Mouse (Mus musculus): ENCODE results near the gene Hspa1a. TPM values are rescaled to one million over a fixed set of nuclear protein-coding genes. Genes with fewer than 3 reads are reported as not detected.
"Not testable (repeated sequence)": the region's sequence is repeated elsewhere in the genome, so short reads cannot be mapped to it uniquely, and the experiment has no call there.

Hspa1a gene
- 1.1 and 1.4 TPM in 2 replicates for polyA plus RNA-seq (2016; fragmentation: Nextera tagmentation; extraction: Ambion mirVana)

GRCm38 (mm10) chr17:34972069-34972749 is at the start of gene Hspa1a, which contains the start of gene Hspa1l:
TSS of gene Hspa1a (minus strand) at chr17:34972156.
TSS of gene Hspa1l (plus strand) at chr17:34972703.
- WGBS, result 2% methylated on average over 30 of the region's 33 CpGs
- H3K9me3 ChIP-seq (replicated peaks); H3K4me1 ChIP-seq; H3K36me3 ChIP-seq: not testable (repeated sequence)
- peak; percentile 77 for DNase-seq (ENCODE audit: low spot score)
- Histone ChIP-seq H3K27ac (peak within 1 kb of the TSS; percentile 77), H3K27me3 (ENCODE audit: low read depth, poor library complexity, severe bottlenecking) (peaks cover 44% of the 10 kb centered on the region), H3K4me3 (peak within 1 kb of the TSS; percentile 54)

DNA sequence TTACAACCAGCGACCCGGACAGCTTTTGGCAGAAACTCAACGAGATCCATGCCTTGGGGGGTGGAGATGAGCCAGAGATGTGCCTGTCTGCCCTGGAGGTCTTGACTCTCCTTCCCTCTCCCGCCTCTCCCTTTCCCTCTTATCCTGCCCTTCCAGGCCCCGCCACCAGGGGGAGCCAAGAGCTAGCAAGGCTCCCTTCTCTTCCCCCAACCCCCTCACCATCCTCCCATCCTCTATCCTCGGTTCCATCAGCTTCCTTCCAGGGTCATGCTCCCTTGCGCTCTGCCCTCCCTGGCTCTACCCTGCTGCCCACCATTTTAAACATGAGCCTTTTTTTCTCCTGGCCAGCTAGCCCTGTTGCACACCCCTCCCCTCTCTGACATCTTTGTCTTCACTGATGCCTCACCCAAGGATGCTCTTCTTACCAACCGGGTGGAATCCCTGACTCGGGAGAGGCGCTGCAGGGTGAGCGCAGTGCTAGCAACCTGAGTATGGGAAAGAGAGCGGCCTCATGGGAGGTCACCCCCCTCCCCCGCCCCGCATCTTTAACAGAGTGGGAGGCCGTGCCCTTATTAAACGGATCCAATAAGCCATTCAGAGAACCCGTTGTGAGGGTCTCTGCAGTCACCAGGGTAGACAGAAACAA is 49.3 kb upstream of the Hspa1a start:
- peak; percentile 95 for DNase-seq (ENCODE audit: low spot score)
- no peaks in the 10 kb centered on the region for H3K9me3 ChIP-seq (replicated peaks)
- peak overlapping the region; percentile 71 for H3K27ac ChIP-seq
- 19% methylated on average over 17 of the region's 17 CpGs for WGBS
- peaks cover 35% of the 10 kb centered on the region for H3K4me1 ChIP-seq
- H3K4me3 ChIP-seq, result peak overlapping the region; percentile 30
- H3K36me3 ChIP-seq, result peaks cover 21% of the 10 kb centered on the region
- H3K27me3 ChIP-seq (ENCODE audit: low read depth, poor library complexity, severe bottlenecking), result no peaks in the 10 kb centered on the region

GRCm38 (mm10) chr17:35020551-35020950 is 48.6 kb upstream of the Hspa1a start:
- no peaks in the 10 kb centered on the region for H3K9me3 ChIP-seq (replicated peaks)
- peaks cover 32% of the 10 kb centered on the region for H3K4me1 ChIP-seq
- no peak overlapping the region for H3K4me3 ChIP-seq
- DNase-seq (ENCODE audit: low spot score), result peak; percentile 28
- peaks cover 29% of the 10 kb centered on the region for H3K36me3 ChIP-seq
- 87% methylated on average over 8 of the region's 8 CpGs for WGBS
- H3K27ac ChIP-seq, result no peak overlapping the region
- no peaks in the 10 kb centered on the region for H3K27me3 ChIP-seq (ENCODE audit: low read depth, poor library complexity, severe bottlenecking)

GRCm38 (mm10) chr17:35019894-35020293 is 47.9 kb upstream of the Hspa1a start:
- H3K9me3 ChIP-seq (replicated peaks), result no peaks in the 10 kb centered on the region
- H3K4me1 ChIP-seq, result peaks cover 30% of the 10 kb centered on the region
- WGBS, result 78% methylated on average over 11 of the region's 11 CpGs
- no peak overlapping the region for H3K4me3 ChIP-seq
- H3K27ac ChIP-seq, result no peak overlapping the region
- DNase-seq (ENCODE audit: low spot score), result peak; percentile 30
- H3K36me3 ChIP-seq, result peaks cover 35% of the 10 kb centered on the region
- no peaks in the 10 kb centered on the region for H3K27me3 ChIP-seq (ENCODE audit: low read depth, poor library complexity, severe bottlenecking)

- no peak overlapping the region for H3K4me3 ChIP-seq
- no peaks in the 10 kb centered on the region for H3K27me3 ChIP-seq (ENCODE audit: low read depth, poor library complexity, severe bottlenecking)
- no peak overlapping the region; the same call in 1 of the 2 replicates for H3K27ac ChIP-seq
- WGBS, result 85% methylated on average over 3 of the region's 3 CpGs
- DNase-seq (ENCODE audit: low spot score), result no peak
- no peaks in the 10 kb centered on the region for H3K9me3 ChIP-seq (replicated peaks)
- peaks cover 52% of the 10 kb centered on the region for H3K36me3 ChIP-seq
- H3K4me1 ChIP-seq, result peaks cover 12% of the 10 kb centered on the region
Observed at GRCm38 (mm10) chr17:35018171-35018570, 46.2 kb upstream of the Hspa1a start.

DNA sequence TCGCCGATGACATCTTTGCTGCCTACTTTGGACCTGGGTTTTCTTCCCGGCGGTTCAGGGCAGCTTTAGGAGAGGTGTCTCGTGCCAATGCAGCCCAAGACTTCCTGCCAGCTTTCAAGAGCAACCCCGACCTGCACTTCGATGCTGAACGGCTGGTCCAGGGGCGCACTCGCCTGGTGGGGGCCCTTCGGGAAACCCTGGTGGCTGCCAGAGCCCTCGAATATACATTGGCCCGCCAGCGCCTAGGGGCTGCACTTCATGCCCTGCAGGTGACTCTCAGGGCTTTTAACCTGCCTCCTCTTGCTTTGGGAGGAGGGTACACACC is 45.7 kb upstream of the Hspa1a start:
- 74% methylated on average over 14 of the region's 14 CpGs for WGBS
- H3K4me1 ChIP-seq, result peaks cover 12% of the 10 kb centered on the region
- peaks cover 57% of the 10 kb centered on the region for H3K36me3 ChIP-seq
- no peaks in the 10 kb centered on the region for H3K27me3 ChIP-seq (ENCODE audit: low read depth, poor library complexity, severe bottlenecking)
- H3K9me3 ChIP-seq (replicated peaks), result no peaks in the 10 kb centered on the region
- H3K4me3 ChIP-seq, result no peak overlapping the region
- H3K27ac ChIP-seq, result no peak overlapping the region
- peak; percentile 28 for DNase-seq (ENCODE audit: low spot score)

DNA sequence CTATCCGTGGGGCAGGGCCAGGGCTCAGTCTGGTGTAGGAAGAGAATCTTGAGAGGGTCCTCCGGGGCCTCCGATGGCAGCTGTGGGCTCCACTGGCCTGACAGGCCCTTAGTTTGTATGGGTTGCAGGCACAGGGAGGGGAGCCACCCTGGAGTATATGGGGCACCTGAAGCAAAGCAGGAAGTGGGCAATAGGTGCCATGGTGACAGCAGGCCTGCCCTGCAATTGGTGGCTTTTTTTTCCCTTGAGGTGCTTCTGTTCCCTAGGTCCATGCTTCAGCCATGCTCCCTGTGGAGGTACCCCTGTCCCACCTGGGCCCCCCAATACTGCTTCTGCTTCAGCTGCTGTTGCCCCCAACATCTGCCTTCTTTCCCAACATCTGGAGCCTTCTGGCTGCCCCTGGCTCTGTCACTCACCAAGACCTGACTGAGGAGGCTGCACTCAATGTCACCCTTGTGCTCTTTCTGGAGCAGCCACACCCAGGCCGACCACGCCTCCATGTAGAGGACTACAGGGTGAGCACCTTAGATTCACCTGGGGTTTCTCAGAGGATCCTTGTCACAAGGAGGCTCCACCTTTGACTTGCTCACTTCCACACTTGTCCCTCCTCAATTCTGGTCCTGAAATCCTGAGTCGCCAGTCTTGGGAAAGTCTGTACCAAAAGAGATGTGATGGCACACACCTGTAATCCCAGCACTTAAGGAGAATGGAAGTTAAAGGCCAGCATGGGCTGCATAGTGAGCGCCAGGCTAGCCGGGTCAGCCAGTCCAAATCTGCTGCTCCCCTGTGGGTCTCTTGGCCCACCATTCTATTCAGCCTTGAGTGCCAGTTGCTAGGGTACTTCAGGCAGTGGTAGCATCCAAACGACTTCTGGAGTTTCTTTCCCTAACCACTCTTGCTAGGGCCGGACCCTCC is 45.1 kb upstream of the Hspa1a start:
- no peak overlapping the region for H3K27ac ChIP-seq
- H3K4me1 ChIP-seq, result peaks cover 10% of the 10 kb centered on the region
- H3K27me3 ChIP-seq (ENCODE audit: low read depth, poor library complexity, severe bottlenecking), result no peaks in the 10 kb centered on the region
- H3K36me3 ChIP-seq, result peaks cover 64% of the 10 kb centered on the region
- DNase-seq (ENCODE audit: low spot score), result peak; percentile 33
- H3K4me3 ChIP-seq, result no peak overlapping the region
- WGBS, result 80% methylated on average over 10 of the region's 10 CpGs
- no peaks in the 10 kb centered on the region for H3K9me3 ChIP-seq (replicated peaks)

DNA sequence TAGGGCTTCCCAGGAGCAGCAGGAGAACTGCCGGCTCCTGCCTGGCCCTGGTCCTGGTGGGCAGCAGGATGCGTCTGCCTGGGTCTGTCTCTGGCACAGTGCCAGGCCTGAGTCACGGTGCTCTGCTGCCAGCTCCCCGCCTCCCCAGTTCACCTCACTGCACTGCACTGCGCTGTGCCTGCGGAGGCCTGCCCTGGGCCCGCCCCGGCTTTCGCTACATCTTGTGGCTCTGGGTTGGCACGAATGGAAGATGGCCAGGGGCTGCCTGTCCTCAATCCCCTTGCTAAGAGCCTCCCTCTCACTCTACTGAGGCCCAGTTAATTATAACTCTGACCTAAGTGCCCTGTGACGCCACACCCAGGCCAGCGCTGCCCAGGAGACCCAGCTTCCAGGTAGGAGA is 44.4 kb upstream of the Hspa1a start, which contains the start of gene Vwa7:
Gene Vwa7, plus strand, starts transcription at position 204 of the 400 bp plus-strand sequence.
- 90% methylated on average over 12 of the region's 12 CpGs for WGBS
- Histone ChIP-seq H3K9me3 (replicated peaks) (no peaks in the 10 kb centered on the region), H3K36me3 (peaks cover 70% of the 10 kb centered on the region), H3K4me3 (0 out of 2 replicates have a peak within 1 kb of the TSS, but pooled peaks have one; percentile 11), H3K27ac (0 out of 2 replicates have a peak within 1 kb of the TSS, but pooled peaks have one; percentile 16), H3K4me1 (peaks cover 4% of the 10 kb centered on the region), H3K27me3 (ENCODE audit: low read depth, poor library complexity, severe bottlenecking) (no peaks in the 10 kb centered on the region)
- peak; percentile 32 for DNase-seq (ENCODE audit: low spot score)

GRCm38 (mm10) chr17:35015296-35015695 is 43.3 kb upstream of the Hspa1a start:
- Histone ChIP-seq H3K36me3 (peaks cover 81% of the 10 kb centered on the region), H3K4me3 (0 out of 2 replicates have a peak overlapping the region, but pooled peaks have one; percentile 4), H3K9me3 (replicated peaks) (no peaks in the 10 kb centered on the region), H3K4me1 (no peaks in the 10 kb centered on the region), H3K27me3 (ENCODE audit: low read depth, poor library complexity, severe bottlenecking) (no peaks in the 10 kb centered on the region), H3K27ac (0 out of 2 replicates have a peak overlapping the region, but pooled peaks have one; percentile 16)
- 95% methylated on average over 16 of the region's 16 CpGs for WGBS
- no peak for DNase-seq (ENCODE audit: low spot score)

GRCm38 (mm10) chr17:35013221-35013620 is 41.3 kb upstream of the Hspa1a start:
- H3K9me3 ChIP-seq (replicated peaks), result no peaks in the 10 kb centered on the region
- no peaks in the 10 kb centered on the region for H3K4me1 ChIP-seq
- H3K27me3 ChIP-seq (ENCODE audit: low read depth, poor library complexity, severe bottlenecking), result no peaks in the 10 kb centered on the region
- no peak overlapping the region for H3K4me3 ChIP-seq
- no peak overlapping the region for H3K27ac ChIP-seq
- peaks cover 99% of the 10 kb centered on the region for H3K36me3 ChIP-seq
- 82% methylated on average over 6 of the region's 6 CpGs for WGBS
- DNase-seq (ENCODE audit: low spot score), result peak; percentile 29

- WGBS, result 86% methylated on average over 13 of the region's 13 CpGs
- Histone ChIP-seq H3K27ac (no peak overlapping the region), H3K4me1 (no peaks in the 10 kb centered on the region), H3K4me3 (no peak overlapping the region), H3K9me3 (replicated peaks) (no peaks in the 10 kb centered on the region), H3K36me3 (peaks cover 100% of the 10 kb centered on the region), H3K27me3 (ENCODE audit: low read depth, poor library complexity, severe bottlenecking) (no peaks in the 10 kb centered on the region)
- peak; percentile 28 for DNase-seq (ENCODE audit: low spot score)
Observed at GRCm38 (mm10) chr17:35012430-35012829, 40.5 kb upstream of the Hspa1a start.

- H3K4me3 ChIP-seq, result no peak overlapping the region
- no peaks in the 10 kb centered on the region for H3K9me3 ChIP-seq (replicated peaks)
- DNase-seq (ENCODE audit: low spot score), result peak; percentile 28
- H3K4me1 ChIP-seq, result no peaks in the 10 kb centered on the region
- H3K27me3 ChIP-seq (ENCODE audit: low read depth, poor library complexity, severe bottlenecking), result no peaks in the 10 kb centered on the region
- H3K36me3 ChIP-seq, result peaks cover 100% of the 10 kb centered on the region
- H3K27ac ChIP-seq, result no peak overlapping the region
- 92% methylated on average over 8 of the region's 8 CpGs for WGBS
Observed at GRCm38 (mm10) chr17:35011440-35011839, 39.5 kb upstream of the Hspa1a start.

All from limb, embryonic 10.5 days (tissue).